Mouse (Mus musculus): ENCODE data around the gene Gch1.

The Gch1 gene

GRCm38 (mm10) chr14:47188848-47189634 lies at the start of gene Gch1:
Gene Gch1 (minus strand): TSS chr14:47189413.
- peak; percentile 67 for DNase-seq (ENCODE audit: low read depth, low spot score)

GRCm38 (mm10) chr14:47237286-47237685 lies 48.1 kb upstream of the Gch1 start:
- no peak for DNase-seq (ENCODE audit: low read depth, low spot score)

- no peak for DNase-seq (ENCODE audit: low read depth, low spot score)
Measured at GRCm38 (mm10) chr14:47236491-47236890, 47.3 kb upstream of the Gch1 start.

GRCm38 (mm10) chr14:47234526-47235250 lies 45.5 kb upstream of the Gch1 start:
- DNase-seq (ENCODE audit: low read depth, low spot score), result no peak

GRCm38 (mm10) chr14:47234032-47234431 lies 44.8 kb upstream of the Gch1 start:
- no peak for DNase-seq (ENCODE audit: low read depth, low spot score)

- DNase-seq (ENCODE audit: low read depth, low spot score), result no peak
Measured at GRCm38 (mm10) chr14:47233602-47234001, 44.4 kb upstream of the Gch1 start.

- peak; percentile 68 for DNase-seq (ENCODE audit: low read depth, low spot score)
Measured at GRCm38 (mm10) chr14:47229796-47230376, 40.7 kb upstream of the Gch1 start.

GRCm38 (mm10) chr14:47225931-47226330 lies 36.7 kb upstream of the Gch1 start:
- DNase-seq (ENCODE audit: low read depth, low spot score), result peak; percentile 22

GRCm38 (mm10) chr14:47224476-47225325 lies 35.5 kb upstream of the Gch1 start:
- peak; percentile 60 for DNase-seq (ENCODE audit: low read depth, low spot score)

GRCm38 (mm10) chr14:47222631-47223450 lies 33.6 kb upstream of the Gch1 start:
- peak; percentile 64 for DNase-seq (ENCODE audit: low read depth, low spot score)

- DNase-seq (ENCODE audit: low read depth, low spot score), result peak; percentile 30
Measured at GRCm38 (mm10) chr14:47221567-47221966, 32.4 kb upstream of the Gch1 start.

GRCm38 (mm10) chr14:47220231-47221025 lies 31.2 kb upstream of the Gch1 start:
- DNase-seq (ENCODE audit: low read depth, low spot score), result no peak

GRCm38 (mm10) chr14:47218766-47219606 lies 29.8 kb upstream of the Gch1 start:
- no peak for DNase-seq (ENCODE audit: low read depth, low spot score)

- DNase-seq (ENCODE audit: low read depth, low spot score), result no peak
Measured at GRCm38 (mm10) chr14:47216541-47216940, 27.3 kb upstream of the Gch1 start.

- no peak for DNase-seq (ENCODE audit: low read depth, low spot score)
Measured at GRCm38 (mm10) chr14:47214367-47214766, 25.2 kb upstream of the Gch1 start.

GRCm38 (mm10) chr14:47213305-47213704 lies 24.1 kb upstream of the Gch1 start:
- DNase-seq (ENCODE audit: low read depth, low spot score), result no peak

- peak; percentile 52 for DNase-seq (ENCODE audit: low read depth, low spot score)
Measured at GRCm38 (mm10) chr14:47209669-47210164, 20.5 kb upstream of the Gch1 start.

GRCm38 (mm10) chr14:47208564-47209493 lies 19.6 kb upstream of the Gch1 start:
- DNase-seq (ENCODE audit: low read depth, low spot score), result no peak

Data from ZHBTc4 (cell line).